Mouse (Mus musculus) cortical plate, adult 2 months (tissue): ENCODE data around the gene Tnni2. TPM values are rescaled to one million over a fixed set of nuclear protein-coding genes. Genes with fewer than 3 reads are reported as not detected.
A peak's percentile ranks its signal among the peaks of the same experiment; 100 is the strongest.

Experiments used
- H3K27ac ChIP-seq: fragments of 200-500 bp; 2 replicates; pipeline ENCODE4 v1.5.1; 2012; ENCODE audit warnings: low read length, control low read depth, inconsistent platforms; ENCODE audit not compliant: insufficient read depth
- H3K4me1 ChIP-seq: fragments of 200-500 bp; 2 replicates; pipeline ENCODE4 v1.6.1; 2011; ENCODE audit warnings: low read length; ENCODE audit not compliant: control insufficient read depth, insufficient read depth
- H3K4me3 ChIP-seq: fragments of 200-500 bp; 2 replicates; pipeline ENCODE4 v1.5.1; 2011; ENCODE audit warnings: mild to moderate bottlenecking, low read length, control low read depth; ENCODE audit not compliant: insufficient read depth
- CTCF ChIP-seq: fragments of 200-500 bp; IDR thresholded peaks from 2 replicates; pipeline ENCODE4 v1.5.1; 2011; ENCODE audit warnings: mild to moderate bottlenecking, control low read depth, low read length; ENCODE audit not compliant: insufficient read depth; ENCODE audit errors: extremely low read depth
- POLR2A ChIP-seq: fragments of 200-500 bp; IDR thresholded peaks from 2 replicates; pipeline ENCODE4 v1.6.1; 2011; ENCODE audit warnings: mild to moderate bottlenecking, low read length, control low read depth; ENCODE audit not compliant: insufficient read depth; ENCODE audit errors: extremely low read depth
- polyA plus RNA-seq: library from polyadenylated mRNA; depleted of rRNA; stranded (reverse); fragments of >200 nt; gene quantifications from 2 replicates; pipeline ENCODE4 v1.2.3, GENCODE M21; 2012

Tnni2 gene
- polyA plus RNA-seq, 1 experiment, result 0.86 TPM

DNA sequence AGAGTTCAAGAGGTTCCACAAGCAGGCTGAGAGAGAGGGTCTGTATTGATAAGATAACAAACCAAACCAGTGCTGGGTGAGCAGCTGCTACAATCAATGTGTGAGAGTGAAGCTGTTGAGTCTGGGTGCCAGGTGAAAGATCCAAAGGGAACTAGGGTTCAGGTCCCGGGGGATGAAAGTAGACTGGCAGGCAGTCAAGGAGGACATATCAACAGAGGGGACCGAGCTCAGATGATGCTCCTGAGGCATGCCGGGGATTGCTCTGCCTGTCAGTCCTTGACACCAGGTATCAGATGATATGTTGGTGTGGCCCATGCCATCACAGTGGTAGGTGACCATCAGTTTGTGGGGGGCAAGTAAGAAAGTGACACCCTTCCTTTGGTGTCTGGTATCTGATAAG lies 15.2 kb downstream of the Tnni2 start:
- TF ChIP-seq CTCF (no peak), POLR2A (no peak)
- peaks cover 3% of the 10 kb centered on the region; the same call in 1 of the 2 replicates for H3K4me1 ChIP-seq
- H3K27ac ChIP-seq, result no peak overlapping the region
- no peak overlapping the region for H3K4me3 ChIP-seq

- Histone ChIP-seq H3K27ac (0 out of 2 replicates have a peak overlapping the region, but pooled peaks have one; percentile 32), H3K4me3 (no peak overlapping the region), H3K4me1 (peaks cover 3% of the 10 kb centered on the region; the same call in 1 of the 2 replicates)
- TF ChIP-seq CTCF (no peak), POLR2A (no peak)
Observed at GRCm38 (mm10) chr7:142457227-142457811, 15.7 kb downstream of the Tnni2 start.

GRCm38 (mm10) chr7:142458026-142458425 lies 16.4 kb downstream of the Tnni2 start:
- H3K4me1 ChIP-seq, result peaks cover 3% of the 10 kb centered on the region; the same call in 1 of the 2 replicates
- 0 out of 2 replicates have a peak overlapping the region, but pooled peaks have one; percentile 18 for H3K27ac ChIP-seq
- TF ChIP-seq CTCF, result no peak
- no peak for TF ChIP-seq POLR2A
- H3K4me3 ChIP-seq, result no peak overlapping the region

- Histone ChIP-seq H3K4me3 (no peak overlapping the region), H3K27ac (no peak overlapping the region), H3K4me1 (peaks cover 3% of the 10 kb centered on the region; the same call in 1 of the 2 replicates)
- TF ChIP-seq POLR2A (no peak), CTCF (no peak)
Observed at GRCm38 (mm10) chr7:142458676-142459298, 17.2 kb downstream of the Tnni2 start.

- H3K4me3 ChIP-seq, result no peak overlapping the region
- peaks cover 3% of the 10 kb centered on the region; the same call in 1 of the 2 replicates for H3K4me1 ChIP-seq
- no peak for TF ChIP-seq CTCF
- TF ChIP-seq POLR2A, result no peak
- H3K27ac ChIP-seq, result no peak overlapping the region
Observed at GRCm38 (mm10) chr7:142459299-142459691, 17.7 kb downstream of the Tnni2 start.

GRCm38 (mm10) chr7:142460636-142461077 lies 19.0 kb downstream of the Tnni2 start, which contains the start of gene Lsp1:
Lsp1 (plus strand) TSS chr7:142460809.
- Histone ChIP-seq H3K27ac (no peak within 1 kb of the TSS), H3K4me1 (peaks cover 3% of the 10 kb centered on the region; the same call in 1 of the 2 replicates), H3K4me3 (no peak within 1 kb of the TSS)
- no peak for TF ChIP-seq CTCF
- no peak for TF ChIP-seq POLR2A

DNA sequence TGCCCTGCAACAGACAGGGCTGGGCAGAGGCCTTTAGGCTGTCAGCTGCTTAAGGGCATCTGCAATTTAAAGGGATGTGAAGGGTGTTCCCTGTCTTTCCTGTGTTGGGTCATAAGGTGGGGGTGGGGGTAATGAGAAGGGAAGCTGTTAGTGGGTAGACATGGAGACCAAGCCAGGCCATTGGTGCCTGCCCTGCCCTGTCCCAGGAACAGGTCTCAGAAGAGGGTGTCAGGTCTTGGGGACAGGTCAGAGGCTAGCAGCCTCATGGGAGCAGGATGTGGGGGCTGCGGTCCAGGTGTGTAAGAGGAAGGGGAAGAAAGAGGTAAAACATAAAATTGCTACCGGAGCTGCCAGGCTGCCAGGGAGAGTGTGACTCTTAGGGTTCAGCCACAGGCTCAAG lies 19.8 kb downstream of the Tnni2 start:
- Histone ChIP-seq H3K4me3 (no peak overlapping the region), H3K4me1 (peaks cover 3% of the 10 kb centered on the region; the same call in 1 of the 2 replicates), H3K27ac (no peak overlapping the region)
- no peak for TF ChIP-seq CTCF
- TF ChIP-seq POLR2A, result no peak

GRCm38 (mm10) chr7:142462190-142462589 lies 20.6 kb downstream of the Tnni2 start:
- Histone ChIP-seq H3K4me3 (no peak overlapping the region), H3K4me1 (peaks cover 3% of the 10 kb centered on the region; the same call in 1 of the 2 replicates), H3K27ac (no peak overlapping the region)
- no peak for TF ChIP-seq CTCF

DNA sequence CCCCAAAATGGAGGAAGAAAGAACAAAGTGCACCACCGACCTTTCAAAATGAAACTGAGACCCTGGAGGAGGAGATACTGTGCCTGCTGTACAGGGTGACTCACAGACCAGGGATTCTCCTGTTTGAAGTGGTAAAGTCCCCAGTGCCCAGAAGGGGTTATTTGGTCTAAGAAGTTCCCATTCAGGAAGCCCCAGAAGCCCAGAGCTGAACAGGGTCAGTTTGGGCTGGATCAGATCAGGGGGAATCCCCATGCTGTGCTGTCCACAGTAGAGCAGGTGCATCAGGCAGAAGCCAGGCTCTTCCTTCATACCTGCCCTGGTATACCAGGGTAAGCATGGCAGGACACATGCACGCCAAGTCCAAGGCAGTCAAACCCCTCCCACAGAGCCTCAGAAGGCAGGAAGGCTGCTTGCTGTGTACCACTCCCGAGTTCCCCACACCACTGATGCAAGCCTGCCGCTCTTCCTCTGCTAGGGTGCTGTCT lies 21.0 kb downstream of the Tnni2 start:
- Histone ChIP-seq H3K27ac (no peak overlapping the region), H3K4me3 (no peak overlapping the region), H3K4me1 (0 out of 2 replicates have a peak, but pooled peaks cover under 1% of the 10 kb centered on the region)
- no peak for TF ChIP-seq CTCF
- TF ChIP-seq POLR2A, result no peak

DNA sequence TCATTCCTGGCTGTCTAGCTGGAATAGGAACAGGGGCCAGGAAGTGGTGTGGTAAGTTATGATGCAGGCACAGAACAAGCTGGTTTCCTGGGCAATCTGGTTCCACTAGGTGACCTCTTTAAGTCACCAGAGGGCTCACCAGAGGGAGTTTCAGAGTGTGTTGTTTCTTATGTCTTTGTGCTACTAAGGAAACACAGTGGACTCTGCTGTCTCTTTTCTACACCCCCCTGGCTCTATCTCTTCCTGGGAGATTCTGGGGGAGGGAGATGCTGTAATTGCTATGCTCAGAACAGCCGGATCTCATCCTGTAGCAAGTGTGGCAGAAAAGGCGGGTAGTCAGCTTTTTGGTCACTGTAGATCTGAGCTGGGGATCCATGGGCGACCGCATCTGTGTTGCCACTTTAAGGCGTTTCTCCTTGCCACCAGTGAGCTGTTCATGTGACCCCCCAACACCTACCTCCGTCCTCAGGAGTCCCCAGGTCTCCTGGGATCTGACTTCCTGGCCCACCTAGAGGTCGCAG lies 28.6 kb downstream of the Tnni2 start:
- peaks cover 6% of the 10 kb centered on the region; the same call in 1 of the 2 replicates for H3K4me1 ChIP-seq
- no peak overlapping the region for H3K27ac ChIP-seq
- TF ChIP-seq POLR2A (no peak), CTCF (no peak)
- H3K4me3 ChIP-seq, result no peak overlapping the region
